Mouse (Mus musculus) neural tube, embryonic 11.5 days (tissue): ENCODE measurements around the gene Fank1. TPM values are rescaled to one million over a fixed set of nuclear protein-coding genes. Genes with fewer than 3 reads are reported as not detected.

Experiments used
- ATAC-seq: fragments of 200-750 bp; cut with Nextera tagmentation; 2 replicates; pipeline ENCODE4 v1.8.0; 2017; ENCODE audit warnings: moderate number of reproducible peaks, mild to moderate bottlenecking, moderate TSS enrichment, moderate library complexity; ENCODE audit not compliant: insufficient read depth, low FRiP score, low TSS enrichment
- DNase-seq: peaks from one replicate; pipeline ENCODE4 v3.0.0-alpha.2; 2015; ENCODE audit warnings: low spot score
- H3K27ac ChIP-seq: fragments of 300-500 bp; sonication (generic); 2 replicates; pipeline ENCODE4 v1.5.1; 2014; ENCODE audit warnings: low read depth, mild to moderate bottlenecking, low read length
- H3K27me3 ChIP-seq: fragments of 300-500 bp; sonication (generic); 2 replicates; pipeline ENCODE4 v1.6.1; 2014; ENCODE audit warnings: mild to moderate bottlenecking, low read length, mixed read lengths; ENCODE audit not compliant: control insufficient read depth, insufficient read depth
- H3K36me3 ChIP-seq: fragments of 300-500 bp; sonication (generic); 2 replicates; pipeline ENCODE4 v1.6.1; 2014; ENCODE audit warnings: mild to moderate bottlenecking, low read length, moderate library complexity, mixed read lengths; ENCODE audit not compliant: control insufficient read depth, insufficient read depth
- H3K4me1 ChIP-seq: fragments of 300-500 bp; sonication (generic); 2 replicates; pipeline ENCODE4 v1.6.1; 2014; ENCODE audit warnings: low read length, mixed read lengths; ENCODE audit not compliant: control insufficient read depth, insufficient read depth
- H3K4me2 ChIP-seq: fragments of 300-500 bp; sonication (generic); 2 replicates; pipeline ENCODE4 v1.6.1; 2014; ENCODE audit warnings: low read depth, mild to moderate bottlenecking, moderate library complexity
- H3K4me3 ChIP-seq: fragments of 300-500 bp; sonication (generic); 2 replicates; pipeline ENCODE4 v1.5.1; 2014; ENCODE audit warnings: low read depth, low read length
- H3K9ac ChIP-seq: fragments of 300-500 bp; sonication (generic); 2 replicates; pipeline ENCODE4 v1.6.1; 2014; ENCODE audit warnings: mild to moderate bottlenecking, low read length
- H3K9me3 ChIP-seq: fragments of 300-500 bp; sonication (generic); 2 replicates; pipeline ENCODE4 v1.6.1; 2016; ENCODE audit warnings: low read length; ENCODE audit not compliant: control insufficient read depth
- WGBS: fragments of 180-500 bp; shearing (Covaris S2); extraction: QIAGEN DNeasy Blood & Tissue Kit; methylation state at CpG from one replicate; pipeline ENCODE4 v1.1.7; 2014; 5-methylcytosine and 5-hydroxymethylcytosine counted together
- polyA plus RNA-seq: library from polyadenylated mRNA; unstranded; fragments of >200 nt; fragmentation: Nextera tagmentation; extraction: Ambion mirVana; gene quantifications from 2 replicates; pipeline ENCODE4 v1.2.1, GENCODE M21; 2014

The Fank1 gene
- polyA plus RNA-seq, 1 experiment from 2014 or later: 0.70 TPM

DNA sequence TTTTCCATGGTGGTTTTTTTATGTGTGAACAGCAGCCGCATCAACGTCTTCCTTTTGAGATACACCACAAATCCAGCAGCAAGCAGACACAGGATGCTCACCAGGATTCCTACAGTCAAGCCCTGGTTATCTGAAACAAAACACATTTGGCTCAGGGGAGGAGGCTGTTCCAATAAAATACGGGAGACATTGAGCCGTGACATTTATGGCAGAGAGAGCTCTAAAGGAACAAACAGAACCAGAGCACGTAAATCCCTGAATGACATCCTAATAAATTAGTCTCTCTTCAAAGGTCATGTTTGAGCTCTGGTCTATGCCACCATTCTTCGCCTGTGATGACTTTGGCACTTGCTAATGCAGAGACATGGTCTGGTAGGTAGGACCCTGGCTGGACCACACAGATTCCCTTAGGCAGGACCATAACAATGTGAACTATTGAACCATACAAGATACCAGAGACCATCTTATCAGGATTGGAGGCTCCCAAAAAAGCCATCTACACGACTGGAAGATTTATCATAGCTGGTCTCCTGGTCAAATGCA lies 133.2 kb downstream of the Fank1 start:
- DNase-seq: no peak
- H3K27ac ChIP-seq: no peak overlapping the region
- H3K9ac ChIP-seq: no peak overlapping the region
- no peaks in the 10 kb centered on the region for H3K9me3 ChIP-seq
- 28% methylated on average over 7 of the region's 7 CpGs for WGBS
- no peak for ATAC-seq
- no peak overlapping the region for H3K4me2 ChIP-seq
- no peaks in the 10 kb centered on the region; the same call in 1 of the 2 replicates for H3K4me1 ChIP-seq
- H3K27me3 ChIP-seq: no peaks in the 10 kb centered on the region
- H3K36me3 ChIP-seq: no peaks in the 10 kb centered on the region
- H3K4me3 ChIP-seq: no peak overlapping the region

DNA sequence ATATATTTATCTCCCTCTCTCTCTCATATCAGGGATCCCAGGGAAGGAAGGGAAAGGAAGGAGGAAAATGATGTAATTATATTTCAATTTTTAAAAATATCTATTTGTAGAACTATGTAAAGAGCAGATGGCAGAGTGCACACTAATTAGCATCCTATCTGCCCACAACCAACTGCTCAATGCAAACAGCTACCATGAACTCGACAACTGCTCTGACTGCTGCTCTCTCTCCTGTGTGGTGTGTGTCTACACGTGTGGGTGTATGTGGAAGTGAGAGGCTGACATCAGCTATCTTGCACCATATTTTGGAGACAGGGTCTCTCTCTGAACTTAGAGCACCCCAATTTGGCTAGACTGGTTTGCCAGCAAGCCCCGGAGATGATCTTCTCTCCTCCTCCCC lies 135.2 kb downstream of the Fank1 start:
- no peak overlapping the region for H3K4me3 ChIP-seq
- H3K4me2 ChIP-seq: no peak overlapping the region
- H3K36me3 ChIP-seq: no peaks in the 10 kb centered on the region
- no peak overlapping the region for H3K27ac ChIP-seq
- no peak overlapping the region for H3K9ac ChIP-seq
- H3K27me3 ChIP-seq: no peaks in the 10 kb centered on the region
- no peaks in the 10 kb centered on the region; the same call in 1 of the 2 replicates for H3K4me1 ChIP-seq
- H3K9me3 ChIP-seq: no peaks in the 10 kb centered on the region
- ATAC-seq: no peak
- DNase-seq: no peak
- whole genome bisulfite sequencing: 93% methylated on average over 3 of the region's 3 CpGs

DNA sequence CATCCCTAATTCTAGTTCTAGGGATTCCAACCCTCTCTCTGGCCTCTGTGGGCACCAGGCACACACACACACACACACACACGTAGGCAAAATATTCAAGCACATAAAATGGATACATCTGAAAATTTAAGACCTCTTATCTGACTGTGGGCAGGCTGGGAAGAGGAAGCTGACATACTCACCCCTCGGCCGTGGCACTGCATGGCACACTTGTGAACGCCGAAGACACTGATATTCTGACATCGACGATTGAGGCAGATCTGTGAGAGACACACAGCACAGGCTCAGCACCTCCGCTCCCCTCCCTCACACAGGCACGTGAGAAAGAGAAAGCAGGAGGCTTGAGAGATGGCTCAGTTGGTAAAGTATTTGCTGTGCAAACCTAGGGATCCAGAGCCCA lies 139.6 kb downstream of the Fank1 start:
- H3K4me1 ChIP-seq: no peaks in the 10 kb centered on the region
- 87% methylated on average over 9 of the region's 9 CpGs for WGBS
- H3K9me3 ChIP-seq: no peaks in the 10 kb centered on the region
- DNase-seq (no peak), ATAC-seq (no peak)
- H3K4me3 ChIP-seq: no peak overlapping the region
- no peaks in the 10 kb centered on the region for H3K27me3 ChIP-seq
- H3K4me2 ChIP-seq: no peak overlapping the region
- H3K36me3 ChIP-seq: no peaks in the 10 kb centered on the region
- no peak overlapping the region for H3K27ac ChIP-seq
- no peak overlapping the region for H3K9ac ChIP-seq

DNA sequence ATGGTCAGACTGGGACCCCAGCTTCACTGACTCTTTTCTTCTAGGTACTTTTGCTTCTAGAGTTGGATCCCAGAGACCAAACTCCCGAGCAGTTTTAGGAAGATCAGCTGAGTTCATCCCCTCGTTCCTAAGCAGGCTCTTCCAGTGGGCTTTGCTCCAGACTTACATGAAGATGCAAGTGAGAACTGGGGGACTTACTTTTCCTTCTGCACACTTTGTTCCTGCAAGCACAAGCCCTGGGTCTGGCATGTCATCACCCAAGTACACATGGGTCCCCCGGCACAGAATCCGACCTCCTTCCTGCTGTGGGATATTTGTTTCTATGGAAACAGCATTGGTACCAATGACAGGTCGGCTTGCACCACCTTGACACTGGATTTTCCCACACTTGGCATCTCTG lies 142.6 kb downstream of the Fank1 start:
- H3K9me3 ChIP-seq: no peaks in the 10 kb centered on the region
- H3K4me3 ChIP-seq: no peak overlapping the region
- H3K9ac ChIP-seq: no peak overlapping the region
- H3K27me3 ChIP-seq: no peaks in the 10 kb centered on the region
- H3K4me1 ChIP-seq: no peaks in the 10 kb centered on the region
- no peak overlapping the region for H3K27ac ChIP-seq
- H3K36me3 ChIP-seq: no peaks in the 10 kb centered on the region
- H3K4me2 ChIP-seq: no peak overlapping the region
- 64% methylated on average over 5 of the region's 5 CpGs for WGBS
- DNase-seq (no peak), ATAC-seq (no peak)

DNA sequence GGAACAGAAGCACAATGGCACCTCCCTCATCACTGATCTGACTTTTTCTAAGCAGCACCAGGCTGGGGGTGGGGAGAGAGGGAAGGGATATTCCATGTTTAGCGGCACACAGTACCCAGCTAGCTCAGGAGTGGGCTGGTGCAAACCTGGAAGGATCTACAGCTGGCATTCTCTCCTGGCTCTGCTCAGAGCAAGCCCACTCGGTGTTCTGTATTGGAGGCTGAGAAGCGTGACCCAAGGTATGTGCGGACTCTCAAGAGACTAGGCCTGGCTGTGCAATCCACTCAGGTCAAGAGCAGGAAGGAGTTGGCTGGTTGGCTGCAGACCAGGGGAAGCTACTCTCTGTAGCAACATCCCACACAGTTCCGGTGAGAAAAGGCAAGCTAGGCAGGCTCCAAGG lies 143.3 kb downstream of the Fank1 start:
- no peak overlapping the region for H3K9ac ChIP-seq
- H3K4me2 ChIP-seq: no peak overlapping the region
- H3K9me3 ChIP-seq: no peaks in the 10 kb centered on the region
- H3K27ac ChIP-seq: no peak overlapping the region
- ATAC-seq (no peak), DNase-seq (no peak)
- no peaks in the 10 kb centered on the region for H3K27me3 ChIP-seq
- no peaks in the 10 kb centered on the region for H3K36me3 ChIP-seq
- no peaks in the 10 kb centered on the region for H3K4me1 ChIP-seq
- H3K4me3 ChIP-seq: no peak overlapping the region
- WGBS: 91% methylated on average over 5 of the region's 5 CpGs

DNA sequence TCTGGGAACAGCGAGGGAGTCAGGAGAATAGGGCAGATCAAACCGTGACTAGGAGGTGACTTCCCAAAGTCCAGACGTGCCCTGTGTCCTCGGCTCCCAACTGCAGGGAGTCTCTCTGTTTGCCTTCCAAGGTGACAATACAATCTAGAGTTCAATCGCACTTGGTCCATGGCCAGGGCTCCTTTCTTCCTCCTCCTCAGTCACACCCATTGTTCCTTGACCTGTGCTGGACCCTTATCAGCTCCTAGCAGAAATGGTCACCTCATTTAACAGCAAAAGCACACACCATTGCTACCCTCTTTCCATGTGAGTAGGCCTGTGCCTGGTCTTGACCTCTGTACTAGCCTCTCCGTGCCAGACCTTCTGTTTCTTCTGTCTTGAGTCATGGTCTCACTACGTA lies 144.1 kb downstream of the Fank1 start:
- no peak overlapping the region for H3K27ac ChIP-seq
- no peak overlapping the region for H3K9ac ChIP-seq
- WGBS: 76% methylated on average over 7 of the region's 7 CpGs
- no peaks in the 10 kb centered on the region for H3K36me3 ChIP-seq
- H3K4me3 ChIP-seq: no peak overlapping the region
- H3K9me3 ChIP-seq: no peaks in the 10 kb centered on the region
- H3K4me2 ChIP-seq: no peak overlapping the region
- H3K27me3 ChIP-seq: no peaks in the 10 kb centered on the region
- ATAC-seq (no peak), DNase-seq (no peak)
- no peaks in the 10 kb centered on the region for H3K4me1 ChIP-seq

DNA sequence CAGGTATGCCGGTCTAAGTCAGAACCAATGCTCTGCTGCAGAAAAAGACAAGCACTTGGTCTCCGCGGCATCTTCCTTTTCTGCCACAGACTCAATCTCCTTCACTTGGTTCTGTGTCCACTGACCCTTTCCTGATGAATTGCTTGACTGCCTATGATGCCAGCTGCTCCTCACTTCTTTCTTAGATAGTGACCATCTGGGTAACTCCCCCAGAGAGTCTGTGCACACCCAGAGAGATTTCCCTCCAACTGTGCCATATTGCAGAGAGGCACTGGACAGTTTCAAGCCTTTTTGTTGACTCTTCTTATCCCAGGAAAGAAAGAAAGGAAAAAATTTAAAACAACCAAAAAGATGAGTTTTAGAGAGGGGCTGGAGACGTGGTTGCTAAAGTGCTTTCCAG lies 144.6 kb downstream of the Fank1 start:
- Histone ChIP-seq H3K27me3 (no peaks in the 10 kb centered on the region), H3K4me2 (no peak overlapping the region), H3K9ac (no peak overlapping the region), H3K27ac (no peak overlapping the region), H3K9me3 (no peaks in the 10 kb centered on the region), H3K4me1 (no peaks in the 10 kb centered on the region), H3K36me3 (no peaks in the 10 kb centered on the region), H3K4me3 (no peak overlapping the region)
- DNase-seq: no peak
- WGBS: 91% methylated on average over 4 of the region's 4 CpGs
- ATAC-seq: no peak

DNA sequence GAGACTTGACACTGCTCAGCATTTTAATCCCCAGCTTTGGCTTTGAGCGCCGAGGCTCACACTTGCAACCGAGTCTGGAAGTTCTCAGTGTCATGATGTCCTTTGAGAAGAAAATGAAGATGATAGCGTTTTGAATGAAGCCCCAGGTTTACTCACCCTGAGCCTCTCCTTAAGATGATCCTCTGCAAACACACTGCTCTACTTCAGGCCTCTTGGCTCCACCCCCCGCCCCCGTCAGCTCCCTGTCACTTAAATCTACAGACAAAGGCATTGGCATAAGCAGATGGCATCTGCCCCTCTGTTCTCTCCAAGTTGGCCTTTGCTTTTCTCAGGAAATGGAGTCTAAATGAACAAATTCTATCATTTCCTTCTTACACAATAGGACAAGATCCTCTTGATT lies 147.3 kb downstream of the Fank1 start:
- Histone ChIP-seq H3K4me1 (no peaks in the 10 kb centered on the region), H3K9ac (no peak overlapping the region), H3K9me3 (no peaks in the 10 kb centered on the region), H3K36me3 (no peaks in the 10 kb centered on the region), H3K4me2 (no peak overlapping the region), H3K4me3 (no peak overlapping the region), H3K27ac (no peak overlapping the region), H3K27me3 (no peaks in the 10 kb centered on the region)
- 77% methylated on average over 6 of the region's 6 CpGs for WGBS
- ATAC-seq: no peak
- no peak for DNase-seq

DNA sequence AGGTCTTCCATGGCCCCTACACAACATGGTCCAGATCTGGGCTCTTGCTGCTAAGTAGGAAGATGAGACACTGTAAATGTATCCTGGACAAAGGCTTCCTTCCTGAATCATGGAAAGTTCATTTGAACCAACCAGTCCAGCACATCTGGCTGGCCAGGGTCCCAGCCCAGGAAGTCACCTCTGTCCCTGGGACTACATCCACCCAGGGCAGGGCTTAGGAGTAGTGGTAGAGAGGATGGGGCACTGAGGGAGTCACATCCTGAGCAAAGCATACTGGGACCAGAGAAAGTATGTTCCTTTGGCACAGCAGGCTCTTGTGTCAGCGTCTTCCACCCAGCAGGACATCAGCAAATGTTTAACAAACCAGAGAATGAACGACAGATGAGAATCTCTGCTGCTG lies 149.1 kb downstream of the Fank1 start:
- Histone ChIP-seq H3K27me3 (no peaks in the 10 kb centered on the region), H3K9me3 (no peaks in the 10 kb centered on the region), H3K4me1 (no peaks in the 10 kb centered on the region), H3K4me2 (no peak overlapping the region), H3K27ac (no peak overlapping the region), H3K36me3 (no peaks in the 10 kb centered on the region), H3K9ac (no peak overlapping the region), H3K4me3 (no peak overlapping the region)
- 31% methylated on average over 2 of the region's 2 CpGs for WGBS
- no peak for DNase-seq
- ATAC-seq: no peak
